Mouse (Mus musculus): ENCODE data around the gene Zfp235.

Zfp235 gene

DNA sequence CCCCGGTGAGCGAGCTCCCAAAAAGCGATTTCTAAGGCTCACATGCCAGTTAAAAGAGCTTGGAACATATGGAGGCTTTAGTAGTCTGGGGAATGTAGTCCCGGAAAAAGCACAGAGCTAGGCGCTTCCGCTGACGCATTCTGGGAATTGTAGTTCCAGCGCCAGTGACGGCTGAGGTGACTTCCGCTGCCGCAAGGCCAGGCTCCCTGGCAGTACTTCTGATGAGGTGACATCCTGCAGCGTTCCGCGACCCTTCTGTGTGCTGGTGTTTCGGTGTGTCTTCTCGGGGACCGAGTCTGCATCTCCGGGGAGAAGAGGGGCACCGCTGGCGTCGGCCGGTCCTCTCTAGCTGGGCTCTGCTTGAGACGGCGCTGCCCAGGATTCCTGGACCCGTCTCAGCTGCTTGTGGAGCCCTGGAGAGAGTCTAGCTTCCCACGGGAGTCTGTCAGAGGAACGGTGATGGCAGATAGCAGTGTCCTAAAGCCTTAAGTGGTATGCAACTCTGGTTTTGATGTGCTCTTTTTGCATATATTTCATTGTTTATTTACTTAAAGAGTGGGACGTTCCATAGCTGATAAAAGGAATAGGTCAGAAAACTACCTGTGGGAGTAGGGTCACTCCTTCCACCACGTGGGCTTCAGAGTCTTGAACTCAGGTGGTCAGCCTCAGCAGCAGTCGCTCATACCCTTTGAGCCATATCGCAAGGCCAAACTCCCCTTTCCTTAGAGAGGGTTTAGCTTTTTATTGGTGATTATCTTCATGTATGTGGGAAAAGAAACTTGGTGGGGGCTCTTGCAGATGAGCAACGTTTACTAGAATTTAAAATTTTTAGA, at the start of gene Zfp235:
TSS of gene Zfp235 (plus strand) at position 174 of the 833 bp plus-strand sequence.
- in situ Hi-C loops (cut with MseI, MboI) = no loop called here

DNA sequence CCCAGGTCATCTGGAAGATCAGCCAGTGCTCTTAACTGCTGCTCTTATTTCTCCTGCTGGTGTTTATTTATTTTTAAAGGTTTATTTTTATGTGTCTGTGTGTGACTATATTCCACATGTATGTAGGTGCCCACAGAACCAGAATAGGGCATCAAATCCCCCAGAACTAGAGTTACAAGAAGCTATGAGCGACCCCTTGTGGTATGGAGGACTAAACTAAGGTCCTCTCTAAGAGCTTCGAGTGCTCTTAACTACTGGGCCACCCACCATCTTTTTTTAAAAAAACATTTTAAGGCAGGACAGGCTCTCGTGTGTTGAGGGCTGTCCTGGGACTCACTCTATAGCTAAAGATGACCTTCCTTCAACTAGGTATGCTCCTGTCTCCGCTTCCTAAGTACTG, 47.1 kb upstream of the Zfp235 start:
- in situ Hi-C loops (cut with MseI, MboI) = loop anchor here in 1 of 2 experiments (10.0 to 25.0 kb wide), 2 partner anchors 58 to 100 kb away; no protein-coding TSS in a partner anchor

DNA sequence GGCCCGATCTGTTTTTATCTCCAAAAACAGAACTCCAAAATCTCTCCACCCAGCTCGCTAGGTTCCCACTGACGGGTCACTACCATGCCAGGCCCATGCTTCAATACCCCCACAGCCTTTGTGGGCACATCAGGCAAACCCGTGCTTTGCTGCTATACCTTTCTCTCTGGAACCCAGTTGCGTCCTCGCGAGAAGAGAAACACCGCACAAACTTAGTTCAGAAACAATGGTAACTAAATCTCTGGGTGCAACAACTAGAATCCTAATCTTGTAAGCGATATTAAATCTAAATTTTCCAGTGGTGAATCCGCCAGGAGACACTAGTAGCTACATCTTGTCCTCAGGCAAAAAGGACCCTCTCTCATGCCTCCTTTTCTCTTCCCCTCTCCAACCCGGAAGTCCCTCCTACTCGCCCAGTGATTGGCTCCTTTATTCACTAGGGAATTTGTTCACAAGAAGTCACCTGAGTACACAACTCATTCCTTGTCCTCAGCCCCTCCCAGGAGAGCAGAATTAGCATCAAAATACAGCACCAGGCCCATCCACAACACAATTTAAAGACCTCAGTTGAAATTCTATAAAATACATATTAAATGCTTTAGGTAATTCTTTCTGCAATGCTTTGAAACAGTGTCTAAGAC, 46.4 kb upstream of the Zfp235 start:
- in situ Hi-C loops (cut with MseI, MboI) = loop anchor here in 1 of 2 experiments (10.0 to 25.0 kb wide), 2 partner anchors 57 to 100 kb away; no protein-coding TSS in a partner anchor

DNA sequence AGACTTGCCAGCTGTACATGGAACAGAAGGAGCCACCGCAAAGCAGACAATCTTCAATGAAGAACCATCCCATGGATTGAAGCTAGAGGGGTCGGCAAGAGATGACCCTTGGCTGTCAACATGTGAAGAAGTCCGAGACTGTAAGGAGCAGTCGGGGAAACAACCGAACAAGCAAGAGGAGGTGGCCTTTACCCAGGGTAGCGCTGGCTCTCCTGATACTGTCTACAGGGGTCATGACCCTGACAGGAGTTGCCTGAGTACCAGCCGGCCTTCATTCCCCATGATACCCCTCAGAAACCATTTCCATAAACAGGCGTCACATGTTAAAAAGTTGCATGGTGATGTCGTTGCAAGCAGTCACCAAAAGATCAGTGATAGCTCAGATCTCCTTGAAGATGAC, 29.6 kb upstream of the Zfp235 start:
- in situ Hi-C loops (cut with MseI, MboI) = no loop called here

DNA sequence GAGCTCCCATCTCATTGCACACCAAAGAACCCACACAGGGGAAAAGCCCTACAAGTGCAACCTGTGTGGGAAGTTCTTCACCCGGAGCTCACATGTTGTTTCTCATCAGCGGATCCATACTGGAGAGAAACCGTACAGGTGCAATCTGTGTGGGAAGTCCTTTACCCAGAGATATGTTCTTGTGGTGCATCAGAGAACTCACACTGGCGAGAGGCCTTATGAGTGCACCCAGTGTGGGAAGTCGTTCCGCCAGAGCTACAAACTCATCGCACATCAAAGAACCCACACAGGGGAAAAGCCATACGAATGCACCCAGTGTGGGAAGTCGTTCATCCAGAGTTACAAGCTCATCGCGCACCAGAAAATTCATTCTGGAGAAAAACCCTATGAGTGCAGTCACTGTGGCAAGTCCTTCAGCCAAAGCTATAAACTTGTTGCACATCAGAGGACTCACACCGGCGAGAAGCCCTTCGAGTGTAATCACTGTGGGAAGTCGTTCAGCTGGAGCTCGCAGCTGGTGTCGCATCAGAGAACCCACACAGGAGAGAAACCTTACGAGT, 28.7 kb upstream of the Zfp235 start:
- in situ Hi-C loops (cut with MseI, MboI) = no loop called here

DNA sequence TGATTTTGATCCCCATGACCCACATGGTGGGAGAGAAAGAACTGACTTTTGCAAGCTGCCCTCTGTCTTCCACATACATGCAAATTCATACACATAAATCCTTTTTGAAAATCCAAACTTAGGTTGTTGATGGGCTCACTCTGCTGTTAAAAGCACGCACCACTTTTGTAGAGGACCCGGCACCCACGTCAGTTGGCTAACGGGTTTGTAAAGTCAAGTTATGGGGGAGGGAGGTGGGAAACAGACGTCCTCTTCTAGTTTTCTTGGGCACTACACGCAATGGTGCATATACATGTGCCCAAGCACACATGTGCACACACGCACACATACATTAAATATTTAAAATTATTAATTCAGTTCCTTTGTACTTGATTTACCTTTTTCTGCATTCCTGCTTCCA, 23.1 kb upstream of the Zfp235 start:
- in situ Hi-C loops (cut with MseI, MboI) = no loop called here

DNA sequence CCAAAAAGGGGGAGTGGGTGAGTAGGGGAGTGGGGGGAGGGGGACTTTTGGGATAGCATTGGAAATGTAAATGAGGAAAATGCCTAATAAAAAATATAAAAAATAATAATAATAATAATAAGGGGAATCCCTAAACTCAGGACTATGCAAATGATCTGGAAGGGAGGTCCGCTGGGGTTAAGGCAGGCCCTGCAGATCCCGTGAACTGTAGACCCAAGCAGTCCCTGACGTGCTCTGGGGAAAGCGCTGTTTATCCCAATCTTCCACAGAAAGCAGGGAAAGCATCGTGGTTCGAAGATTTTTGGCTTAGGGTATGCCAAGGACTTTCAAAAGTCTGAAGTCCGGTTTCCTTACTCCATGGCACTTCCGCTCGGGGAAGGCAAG, 22.2 kb upstream of the Zfp235 start:
- in situ Hi-C loops (cut with MseI, MboI) = no loop called here

DNA sequence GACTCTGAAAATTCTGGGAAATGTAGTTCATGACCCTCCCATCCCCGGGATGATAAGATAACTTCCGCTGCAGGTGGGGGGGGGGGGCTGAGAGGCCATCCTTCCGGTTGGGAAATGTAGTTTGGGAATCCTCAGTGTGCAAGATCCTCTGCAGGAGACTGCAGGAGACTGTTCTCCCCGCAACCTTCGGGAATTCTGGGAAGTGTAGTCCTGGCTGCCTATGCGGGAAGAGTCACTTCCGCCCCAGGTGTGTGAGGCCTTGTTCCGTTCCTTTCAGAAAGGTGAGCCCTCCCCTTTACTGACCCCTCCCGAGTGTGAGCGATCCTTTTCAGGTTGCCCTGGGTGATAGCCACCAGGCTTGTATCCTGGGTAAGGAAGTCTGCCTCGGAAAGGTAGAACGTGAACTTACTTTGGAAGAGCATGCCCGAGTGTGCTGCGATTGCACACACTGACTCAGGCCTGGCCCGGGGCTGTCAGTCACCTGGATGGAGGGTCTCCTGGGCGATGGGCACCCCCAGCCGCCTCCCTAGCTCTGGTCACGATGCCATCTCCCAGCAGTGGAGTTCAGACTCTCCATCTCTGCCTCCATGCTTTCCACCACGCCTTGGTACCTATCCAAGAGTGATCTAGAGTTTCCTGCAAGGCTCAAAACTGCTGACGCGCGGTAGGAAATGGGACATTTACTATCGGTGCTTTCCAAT, 21.7 kb upstream of the Zfp235 start, which contains the start of gene Zfp112:
TSS of gene Zfp112 (plus strand) at position 159 of the 701 bp plus-strand sequence.
- in situ Hi-C loops (cut with MseI, MboI) = no loop called here

DNA sequence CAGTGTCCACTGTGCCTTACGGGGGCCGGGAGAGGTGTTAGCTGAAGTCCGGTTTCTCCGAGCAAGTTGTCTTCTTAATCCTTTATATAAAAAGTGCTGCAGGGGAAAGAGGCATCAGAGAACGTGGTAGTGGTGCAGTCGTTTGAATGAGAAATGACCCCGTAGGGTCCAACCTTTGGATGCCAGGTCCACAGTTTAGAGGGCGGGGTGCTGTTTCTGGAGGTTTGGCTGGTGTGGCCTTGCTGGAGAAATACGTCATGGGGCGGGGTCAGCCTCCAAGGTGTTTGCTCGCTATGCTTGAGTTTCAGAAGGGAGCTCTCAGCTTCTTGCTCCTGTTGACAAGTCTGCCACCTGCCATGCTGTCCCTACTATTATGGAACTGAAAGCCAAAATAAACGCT, 21.0 kb upstream of the Zfp235 start:
- in situ Hi-C loops (cut with MseI, MboI) = no loop called here

DNA sequence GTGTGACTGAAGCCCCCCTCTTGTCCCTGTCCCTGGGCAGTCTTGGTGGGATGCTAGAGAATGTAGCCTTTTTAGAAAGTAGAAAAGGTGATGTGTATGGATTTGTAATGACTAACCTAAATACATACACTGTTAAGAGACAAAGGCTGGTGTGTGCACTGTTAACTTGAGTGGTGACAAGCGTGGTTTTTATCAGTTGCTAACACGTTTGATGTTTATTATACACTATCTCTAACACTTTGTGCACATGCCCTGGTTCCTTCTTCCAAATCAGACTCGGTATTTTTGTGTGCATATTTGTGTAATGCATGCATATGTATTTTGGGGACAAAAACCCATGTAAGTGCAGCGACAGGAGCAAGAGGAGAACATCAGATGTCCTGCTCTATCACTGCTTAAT, 17.3 kb upstream of the Zfp235 start:
- in situ Hi-C loops (cut with MseI, MboI) = no loop called here

DNA sequence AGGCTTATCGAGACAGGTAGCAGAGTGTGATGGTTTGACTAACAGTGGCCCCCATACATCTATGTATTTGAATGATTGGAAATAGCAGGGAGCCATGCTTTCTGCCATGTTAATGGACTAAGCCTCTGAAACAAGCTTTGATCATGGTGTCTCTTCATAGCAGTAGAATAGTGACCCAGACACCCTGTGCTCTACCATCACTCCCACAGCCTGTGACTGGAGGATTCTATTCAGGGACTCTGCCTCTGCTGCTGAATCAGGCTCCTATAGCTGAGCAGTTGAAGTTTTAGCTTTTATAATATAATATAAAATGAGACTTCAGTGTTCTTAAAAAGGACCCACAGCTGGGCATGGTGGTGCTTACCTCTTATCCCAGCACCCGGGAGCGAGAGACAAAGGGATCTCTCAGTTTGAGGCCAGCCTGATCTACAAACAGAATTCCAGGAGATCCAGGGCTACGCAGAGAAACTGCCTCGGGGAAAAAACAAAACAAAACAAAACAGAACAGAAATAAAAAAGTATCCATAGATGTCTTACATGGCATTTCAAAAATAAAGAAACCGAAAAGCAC, 459 bp upstream of the Zfp235 start:
- in situ Hi-C loops (cut with MseI, MboI) = no loop called here

DNA sequence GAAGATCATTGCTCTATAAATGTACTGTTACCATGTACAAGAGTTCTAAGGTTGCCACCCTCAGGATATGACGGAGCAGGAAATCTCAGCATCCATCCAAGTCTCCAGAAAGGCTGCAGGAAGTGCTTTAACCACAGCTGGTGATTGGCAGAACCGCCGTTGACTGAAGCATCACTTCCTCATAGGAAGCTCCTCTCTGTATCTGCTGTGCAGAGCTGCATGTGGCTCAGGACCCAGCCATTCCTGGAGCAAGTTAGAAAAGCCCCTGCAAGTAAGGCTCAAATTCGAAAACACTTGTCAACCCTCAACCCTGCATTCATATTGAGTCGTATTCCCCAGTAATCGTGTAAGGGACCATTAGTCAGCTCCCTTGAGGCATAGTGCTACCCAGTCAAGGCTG, 8.6 kb downstream of the Zfp235 start:
- in situ Hi-C loops (cut with MseI, MboI) = loop anchor here (10.0 kb wide), 2 partner anchors 58 to 62 kb away; partner anchors contain the start of gene Zfp180 (in 1 of the 2)

DNA sequence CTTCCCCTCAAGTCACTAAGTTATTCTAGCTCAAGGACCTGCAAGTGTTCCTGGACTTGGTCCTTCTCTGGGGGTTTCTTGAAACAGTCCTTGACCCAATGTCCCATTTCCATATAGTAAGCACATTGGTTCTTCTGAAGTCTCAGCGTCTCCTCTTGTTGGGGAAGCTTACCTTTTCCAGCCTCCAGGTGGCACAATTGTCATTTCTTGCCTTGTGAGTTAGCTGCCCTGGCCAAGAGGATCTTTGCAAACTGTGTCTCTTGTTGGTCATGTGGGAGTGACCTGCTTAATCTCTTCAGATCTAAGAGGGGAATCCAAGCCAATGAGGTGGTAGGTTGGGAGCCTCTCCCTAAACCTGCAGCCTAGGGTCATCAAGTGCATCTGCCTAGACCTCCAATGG, 19.3 kb downstream of the Zfp235 start:
- in situ Hi-C loops (cut with MseI, MboI) = loop anchor here in 1 of 2 experiments (5.0 kb wide), 1 partner anchor 134 kb away; no protein-coding TSS in a partner anchor

DNA sequence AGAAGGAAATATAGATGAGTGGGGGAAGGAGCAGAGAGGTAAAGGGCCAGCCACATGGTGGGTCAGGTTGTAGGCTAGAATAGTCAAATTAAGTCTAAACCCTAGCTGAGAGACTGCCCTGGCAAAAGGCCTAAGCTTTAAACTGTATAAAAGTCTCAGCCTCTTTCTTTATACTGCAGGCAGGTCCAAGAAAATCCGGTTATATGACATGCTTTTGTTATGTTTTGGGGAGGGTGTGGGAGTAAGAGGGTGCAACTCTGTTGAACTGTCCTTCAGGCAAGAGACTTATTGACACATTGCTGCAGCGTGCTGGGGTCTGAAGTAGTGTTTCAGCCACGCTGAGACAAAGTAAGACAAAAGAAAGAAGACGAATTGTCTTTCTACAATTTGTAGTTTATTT, 38.2 kb downstream of the Zfp235 start:
- in situ Hi-C loops (cut with MseI, MboI) = no loop called here

DNA sequence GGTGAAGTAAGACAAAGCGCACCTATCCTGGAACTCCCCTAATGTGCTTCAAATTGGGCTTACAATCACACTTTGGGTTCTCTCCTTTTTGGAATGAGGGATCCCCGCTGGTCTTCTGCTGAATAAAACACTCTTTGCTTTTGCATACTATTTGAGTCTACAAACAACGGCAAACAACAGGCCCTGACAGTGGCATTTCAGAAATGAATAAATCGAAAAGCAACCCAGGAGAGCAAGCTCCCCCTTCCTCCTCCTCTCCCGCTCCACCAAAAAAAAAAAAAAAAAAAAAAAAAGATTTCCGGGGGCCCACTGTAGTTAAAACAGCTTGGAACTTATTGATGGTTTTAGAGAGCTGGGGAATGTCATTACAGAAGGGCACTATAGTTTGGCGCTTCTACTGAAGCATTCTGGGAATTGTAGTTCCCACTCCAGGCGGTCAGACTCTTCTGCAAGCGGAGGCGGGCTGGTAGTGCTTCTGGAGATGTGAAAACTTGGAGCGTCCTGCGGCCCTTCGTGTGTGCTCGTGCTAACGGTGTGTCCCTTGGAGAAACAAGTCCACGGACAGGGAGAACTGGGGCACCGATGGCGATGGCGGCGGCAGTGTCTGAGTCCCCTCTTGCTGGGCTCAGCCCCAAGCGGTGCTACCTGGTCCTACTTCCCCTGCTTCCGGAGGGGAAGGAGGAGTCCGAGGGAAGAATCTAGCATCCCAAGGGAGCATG, 40.8 kb downstream of the Zfp235 start, which contains the start of gene Zfp114:
TSS of gene Zfp114 (plus strand) at position 443 of the 719 bp plus-strand sequence.
- in situ Hi-C loops (cut with MseI, MboI) = no loop called here

DNA sequence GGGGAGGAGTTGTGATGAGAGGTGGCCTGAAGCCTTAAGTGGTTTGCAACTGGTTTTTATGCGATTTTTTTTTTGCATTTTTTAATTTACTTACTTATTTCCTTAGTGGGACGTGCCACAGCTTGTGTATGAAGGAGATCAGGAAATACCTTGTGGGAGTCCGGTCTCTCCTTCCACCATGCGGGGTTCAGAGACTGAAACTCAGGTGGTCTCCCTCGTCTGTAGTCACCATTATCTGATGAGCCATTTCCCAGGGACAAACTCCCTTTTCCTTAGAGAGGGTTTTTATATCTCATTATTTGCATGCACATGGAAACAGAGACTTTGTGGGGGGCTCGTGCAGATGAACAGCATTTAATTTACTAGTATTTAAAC, 41.4 kb downstream of the Zfp235 start:
- in situ Hi-C loops (cut with MseI, MboI) = no loop called here

DNA sequence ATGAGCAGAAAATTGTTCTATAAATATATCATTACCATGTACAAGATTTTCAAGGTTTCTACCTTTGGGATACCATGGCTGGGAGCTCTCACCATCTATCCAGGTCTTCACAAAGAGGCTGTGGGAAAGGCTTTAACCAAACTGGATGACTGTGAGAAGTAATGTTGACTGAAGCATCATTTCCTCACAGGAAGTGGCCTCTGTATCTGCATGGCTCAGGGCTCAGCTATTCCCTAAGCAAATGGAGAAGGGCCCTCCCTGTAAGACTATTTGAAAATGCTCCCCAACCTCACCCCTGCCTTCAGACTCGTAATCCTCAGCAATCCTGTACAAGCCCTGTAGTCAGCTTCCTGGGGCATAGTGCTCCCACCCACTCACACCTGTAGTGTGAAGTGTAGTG, 53.6 kb downstream of the Zfp235 start:
- in situ Hi-C loops (cut with MseI, MboI) = no loop called here

DNA sequence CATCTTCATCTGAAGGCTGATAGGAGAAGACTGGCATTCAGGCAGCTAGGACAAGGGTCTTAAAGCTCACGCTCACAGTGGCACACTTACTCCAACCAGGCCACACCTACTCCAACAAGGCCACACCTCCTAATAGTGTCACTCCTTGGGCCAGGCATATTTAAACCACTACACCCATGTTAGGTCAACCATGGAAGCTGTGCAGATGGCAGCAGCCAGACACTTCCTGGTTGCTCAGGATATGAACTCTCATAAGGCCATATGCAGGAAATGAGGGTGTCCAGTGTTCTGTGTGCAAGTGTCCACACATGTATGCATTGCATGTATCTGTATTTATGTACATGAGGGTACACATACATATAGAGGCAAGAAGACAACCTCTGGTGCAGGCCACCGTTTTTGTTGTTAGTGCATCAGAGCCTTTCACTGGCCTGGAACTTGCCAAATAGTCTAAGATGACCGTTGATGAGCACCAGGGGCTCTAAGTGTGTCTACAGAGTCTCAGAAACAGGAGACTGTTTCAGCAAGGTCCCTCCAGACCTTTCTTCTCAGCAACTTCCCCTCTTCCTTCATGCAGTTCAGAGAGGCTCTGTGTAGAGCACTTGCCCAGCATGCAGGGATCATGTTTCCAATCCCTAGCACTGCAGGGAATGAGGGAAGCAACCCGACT, 55.1 kb downstream of the Zfp235 start:
- in situ Hi-C loops (cut with MseI, MboI) = no loop called here

DNA sequence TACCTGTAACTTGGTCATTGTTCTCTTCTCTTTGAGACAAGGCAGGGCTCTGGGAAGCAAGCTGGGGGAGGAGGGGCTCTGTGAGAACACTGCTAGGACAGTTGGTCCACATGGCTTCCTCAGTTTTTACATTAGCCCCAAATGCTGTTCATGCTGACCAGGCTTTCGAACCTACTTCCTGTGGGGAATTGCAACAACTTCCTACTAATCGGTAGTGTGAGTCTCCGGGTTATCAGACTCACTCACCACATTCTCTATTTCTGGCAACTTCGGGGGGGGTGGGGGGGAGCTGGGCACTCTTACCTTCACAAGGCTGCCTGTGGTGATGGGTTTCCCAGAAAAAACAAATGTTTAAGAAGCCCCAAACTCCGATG, 55.6 kb downstream of the Zfp235 start:
- in situ Hi-C loops (cut with MseI, MboI) = no loop called here

DNA sequence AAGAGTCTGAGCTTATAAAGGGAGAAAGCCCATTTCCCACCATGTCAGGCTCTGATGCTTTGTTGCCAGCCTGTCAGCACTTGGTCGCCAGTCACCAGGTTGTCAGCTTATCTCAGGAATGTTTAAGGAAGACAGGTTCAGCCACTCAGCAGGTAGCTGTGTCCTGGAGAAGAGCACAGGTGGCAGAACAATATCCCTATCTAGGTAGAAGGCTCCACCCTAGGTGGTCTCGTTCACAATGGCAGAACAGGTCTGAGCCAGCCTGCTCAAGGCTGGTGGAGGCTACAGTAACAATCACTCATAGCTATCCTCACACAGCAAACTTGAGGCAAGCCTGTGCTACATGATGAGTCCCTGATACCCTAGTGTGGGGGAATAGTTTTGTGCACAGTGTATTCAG, 57.4 kb downstream of the Zfp235 start:
- in situ Hi-C loops (cut with MseI, MboI) = no loop called here
